Mouse (Mus musculus): Measurements from ENCODE around the gene Prrc2c. TPM values are rescaled to one million over a fixed set of nuclear protein-coding genes. Genes with fewer than 3 reads are reported as not detected.
"Not testable (repeated sequence)": the region's sequence is repeated elsewhere in the genome, so short reads cannot be mapped to it uniquely, and the experiment has no call there.

The Prrc2c gene
- 100 to 1,000 TPM; 113 to 126 TPM for total RNA-seq (2021)

GRCm38 (mm10) chr1:162740401-162740835 is at the start of gene Prrc2c:
TSS of gene Prrc2c (minus strand) at chr1:162740556.
- DNase-seq = peak; percentile 99 to 100
- intact Hi-C loops (cut with DNase I) = no loop called here

- intact Hi-C loops (cut with DNase I) = no loop called here
Observed at GRCm38 (mm10) chr1:162785222-162785621, 44.9 kb upstream of the Prrc2c start.

DNA sequence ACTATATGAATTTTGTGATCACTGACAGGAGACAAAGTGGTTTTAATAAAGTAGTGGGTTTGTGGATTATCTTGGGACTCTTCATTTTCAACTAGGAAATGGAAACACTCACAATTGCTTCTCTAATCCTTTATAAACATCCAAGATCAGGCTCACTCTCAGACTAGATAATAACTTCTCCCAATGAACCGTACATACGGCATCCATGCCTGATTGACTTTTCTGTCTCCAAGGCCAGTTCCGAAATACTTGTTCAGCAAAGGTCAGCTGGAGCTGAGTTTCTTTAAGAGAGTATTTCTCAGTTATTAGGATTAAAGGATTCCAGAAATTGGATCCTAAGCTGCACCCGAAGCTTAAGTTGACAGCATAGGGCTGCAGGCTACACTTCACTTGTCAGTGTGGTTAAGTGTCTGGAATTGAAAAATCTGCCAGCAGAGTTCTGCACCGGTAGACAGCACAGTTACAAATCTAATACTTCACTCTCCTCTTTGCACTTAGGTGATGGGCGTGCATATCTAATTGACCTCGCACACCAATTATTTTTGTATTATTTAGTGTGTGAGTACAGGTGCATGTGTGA is 43.4 kb upstream of the Prrc2c start:
- DNase-seq = no peak
- intact Hi-C loops (cut with DNase I) = no loop called here

More at GRCm38 (mm10) chr1:162785222-162785621, 44.9 kb upstream of the Prrc2c start:
- DNase-seq = no peak

DNA sequence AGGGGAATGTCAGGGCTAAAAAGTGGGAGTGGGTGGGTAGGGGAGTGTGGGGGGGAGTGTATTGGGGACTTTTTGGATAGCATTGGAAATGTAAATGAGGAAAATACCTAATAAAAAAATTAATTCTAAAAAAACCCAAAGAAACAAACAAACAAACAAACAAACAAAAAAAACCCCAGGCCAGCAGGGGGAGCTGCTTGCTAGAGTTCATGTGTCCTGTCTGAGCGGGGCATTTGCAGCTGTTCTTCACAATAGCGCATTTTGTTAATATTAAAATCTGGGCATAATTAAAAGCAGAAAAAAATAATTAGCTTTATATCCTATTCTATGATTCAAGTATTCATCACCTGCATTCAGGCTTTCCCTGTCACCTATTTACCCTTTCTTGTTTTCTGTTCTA is 40.7 kb upstream of the Prrc2c start:
- intact Hi-C loops (cut with DNase I); DNase-seq: not testable (repeated sequence)

DNA sequence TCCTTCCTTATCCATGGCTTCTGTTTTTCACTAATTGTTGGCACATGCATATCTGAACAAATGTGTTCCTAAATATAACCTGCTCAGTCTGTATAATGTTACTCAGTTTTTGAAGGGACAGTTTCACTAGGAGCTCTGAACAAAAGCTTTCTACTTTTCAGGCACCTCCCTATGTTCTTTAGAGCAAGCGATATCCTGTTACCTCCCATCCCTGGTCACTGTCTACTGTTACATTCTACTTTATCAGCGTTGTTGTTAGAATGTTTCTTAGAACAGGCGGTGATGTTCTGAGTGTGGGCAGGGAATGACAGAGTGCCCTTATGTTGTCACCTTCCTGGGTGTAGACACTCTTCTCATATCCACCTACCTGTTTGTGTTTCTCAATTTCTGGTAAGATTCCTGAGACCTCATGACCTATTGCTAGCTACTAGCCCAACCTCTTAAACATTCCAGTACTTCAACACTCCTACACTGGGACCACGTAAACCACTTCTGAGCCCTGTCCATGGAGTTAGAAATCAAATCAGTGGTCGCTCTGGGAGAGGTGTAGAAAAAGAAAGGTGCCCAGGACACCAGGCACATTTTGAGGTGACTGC is 37.7 kb upstream of the Prrc2c start:
- no peak for DNase-seq
- intact Hi-C loops (cut with DNase I) = no loop called here

DNA sequence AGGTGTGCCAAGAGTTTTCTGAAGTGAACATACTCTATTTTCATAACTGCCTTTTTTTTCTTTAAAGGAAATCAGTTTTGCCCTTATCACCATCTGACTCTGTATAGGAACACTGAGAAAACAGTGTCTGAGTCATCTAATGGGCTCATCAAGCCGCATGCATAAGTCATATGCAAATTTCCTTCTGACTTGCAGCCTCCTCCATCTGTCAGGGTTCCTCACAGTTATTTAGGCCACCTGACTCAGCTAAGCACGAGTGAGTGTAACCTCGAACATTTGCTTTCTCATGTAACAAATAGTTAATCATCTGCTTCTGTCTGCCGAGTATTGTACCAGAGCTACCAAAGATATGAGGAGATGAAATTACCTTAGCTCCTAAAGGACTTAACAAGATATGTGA is 33.3 kb upstream of the Prrc2c start:
- no peak for DNase-seq
- intact Hi-C loops (cut with DNase I) = no loop called here

GRCm38 (mm10) chr1:162771617-162772360 is 31.4 kb upstream of the Prrc2c start:
- no peak for DNase-seq
- intact Hi-C loops (cut with DNase I) = no loop called here

GRCm38 (mm10) chr1:162752009-162752408 is 11.7 kb upstream of the Prrc2c start:
- DNase-seq = no peak
- intact Hi-C loops (cut with DNase I) = no loop called here

GRCm38 (mm10) chr1:162749607-162750006 is 9.3 kb upstream of the Prrc2c start:
- no peak for DNase-seq
- intact Hi-C loops (cut with DNase I) = no loop called here

DNA sequence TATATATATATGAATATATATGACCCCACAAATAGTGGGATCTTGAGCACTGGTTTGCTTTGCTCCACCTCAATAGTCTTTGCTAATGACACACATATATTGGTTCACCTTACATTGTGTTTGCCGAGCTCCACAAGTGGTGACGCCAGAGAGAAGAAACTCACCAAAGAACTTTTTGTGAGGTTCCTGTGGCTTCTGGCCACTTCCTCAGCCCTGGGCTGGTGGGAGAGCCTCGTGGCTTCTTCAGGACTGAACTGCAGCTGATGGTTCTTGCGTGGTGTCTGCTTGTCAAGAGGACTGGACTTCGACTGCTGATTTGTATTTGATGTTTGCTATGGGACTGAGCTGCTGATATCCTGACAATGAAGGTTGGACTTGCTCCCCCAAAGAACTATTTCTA is 8.4 kb upstream of the Prrc2c start:
- no peak for DNase-seq
- intact Hi-C loops (cut with DNase I) = no loop called here

- intact Hi-C loops (cut with DNase I) = no loop called here
- no peak for DNase-seq
Observed at GRCm38 (mm10) chr1:162739831-162740394, 443 bp downstream of the Prrc2c start.

DNA sequence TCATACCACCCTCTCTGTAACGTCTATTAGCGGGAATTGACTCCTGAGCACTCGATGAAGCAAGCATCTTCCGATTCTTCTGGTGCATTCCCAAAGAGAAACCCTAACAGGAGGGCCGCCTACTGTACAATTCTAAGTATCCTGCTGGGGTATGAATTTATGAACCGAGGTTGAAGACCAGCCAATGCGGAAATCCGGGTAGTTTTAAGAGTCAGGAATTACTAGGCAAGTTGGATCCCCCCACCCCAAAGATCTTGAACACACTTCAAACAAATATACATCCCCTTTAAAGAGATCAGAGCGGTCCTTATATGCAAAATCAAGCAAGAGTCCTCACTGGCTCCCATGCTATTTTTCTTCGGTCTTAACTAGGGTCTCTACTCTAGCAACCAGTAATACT is 950 bp downstream of the Prrc2c start:
- intact Hi-C loops (cut with DNase I) = no loop called here
- peak; percentile 63 to 72 for DNase-seq

DNA sequence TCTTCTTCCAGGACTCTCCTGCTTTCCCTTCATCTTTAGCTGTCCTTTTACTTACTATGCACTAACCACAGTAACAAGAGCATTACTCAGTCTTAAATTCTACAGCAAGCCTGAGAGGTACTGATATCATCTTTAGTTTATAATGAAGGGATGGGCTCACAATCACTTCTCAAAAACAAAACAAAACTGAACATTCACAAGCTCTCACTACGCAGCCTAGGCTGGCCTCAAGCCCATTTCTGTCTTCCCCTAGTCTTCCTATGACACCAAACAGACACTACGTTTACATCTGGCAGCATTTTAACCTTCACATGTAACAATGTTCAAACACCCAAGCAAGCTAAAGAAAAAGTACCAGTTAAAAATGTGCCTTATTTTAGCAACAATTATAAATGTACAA is 1.9 kb downstream of the Prrc2c start:
- DNase-seq = no peak
- intact Hi-C loops (cut with DNase I) = no loop called here

GRCm38 (mm10) chr1:162735084-162735483 is 5.3 kb downstream of the Prrc2c start:
- intact Hi-C loops (cut with DNase I) = no loop called here
- DNase-seq = no peak

DNA sequence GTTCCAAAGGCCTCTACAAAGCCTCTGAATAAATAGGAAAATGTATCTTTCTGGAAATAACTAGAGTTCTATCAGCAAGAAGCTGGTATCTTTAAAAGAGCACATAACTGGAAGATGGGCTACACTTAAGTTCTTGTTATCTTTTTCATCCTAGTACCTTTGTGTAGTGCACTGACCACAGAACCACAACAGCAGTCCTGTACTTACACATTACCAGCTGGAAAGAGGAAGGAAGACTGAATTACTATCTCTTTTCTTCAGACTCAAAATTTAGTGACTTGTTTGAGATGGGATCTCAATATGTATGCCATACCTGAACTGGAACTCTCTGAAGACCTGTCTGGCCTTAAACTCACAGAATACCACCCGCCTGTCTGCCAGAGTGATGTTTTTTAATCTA is 6.1 kb downstream of the Prrc2c start:
- DNase-seq = no peak
- intact Hi-C loops (cut with DNase I) = no loop called here

GRCm38 (mm10) chr1:162732041-162732440 is 8.3 kb downstream of the Prrc2c start:
- intact Hi-C loops (cut with DNase I) = no loop called here
- no peak for DNase-seq

GRCm38 (mm10) chr1:162729436-162729835 is 10.9 kb downstream of the Prrc2c start:
- no peak for DNase-seq
- intact Hi-C loops (cut with DNase I) = no loop called here

DNA sequence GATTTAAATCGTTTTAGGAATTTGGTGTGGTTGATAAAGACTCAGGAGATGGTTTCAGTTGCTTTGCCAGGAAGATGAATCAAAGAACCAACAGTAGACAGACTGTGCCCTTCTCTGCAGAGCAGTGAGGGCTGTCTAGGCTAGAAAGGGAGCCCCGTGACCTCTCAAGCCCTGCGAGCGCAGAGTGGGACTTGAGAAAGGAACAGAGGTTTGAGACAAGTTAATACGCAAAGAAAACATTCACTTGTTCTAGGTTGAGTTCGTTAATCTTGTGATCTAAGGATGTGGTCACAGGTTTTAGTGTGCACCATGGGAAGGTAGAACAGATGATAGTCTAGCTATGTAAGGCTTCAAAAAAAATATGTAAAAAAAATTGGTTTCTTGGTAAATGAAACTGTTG is 12.4 kb downstream of the Prrc2c start:
- no peak for DNase-seq
- intact Hi-C loops (cut with DNase I) = no loop called here

DNA sequence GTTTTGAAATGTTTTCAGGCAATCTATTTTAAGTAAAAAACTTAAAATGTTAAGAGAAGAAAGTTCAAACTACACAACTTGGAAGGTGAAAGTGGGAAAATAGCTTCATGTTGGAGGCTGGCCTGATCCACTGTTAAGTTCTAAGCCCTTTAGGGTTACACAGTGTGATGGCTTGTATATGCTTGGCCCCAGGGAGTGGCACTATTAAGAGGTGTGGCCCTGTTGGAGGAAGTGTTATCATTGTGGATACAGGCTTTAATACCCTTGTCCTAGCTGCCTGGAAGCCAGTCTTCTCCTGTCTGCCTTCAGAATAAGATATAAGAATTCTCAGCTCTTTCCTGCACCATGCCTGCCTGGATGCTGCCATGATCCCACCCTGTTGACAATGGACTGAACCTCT is 16.7 kb downstream of the Prrc2c start:
- DNase-seq = no peak
- intact Hi-C loops (cut with DNase I) = no loop called here

GRCm38 (mm10) chr1:162720645-162721044 is 19.7 kb downstream of the Prrc2c start:
- intact Hi-C loops (cut with DNase I) = no loop called here
- DNase-seq = no peak

DNA sequence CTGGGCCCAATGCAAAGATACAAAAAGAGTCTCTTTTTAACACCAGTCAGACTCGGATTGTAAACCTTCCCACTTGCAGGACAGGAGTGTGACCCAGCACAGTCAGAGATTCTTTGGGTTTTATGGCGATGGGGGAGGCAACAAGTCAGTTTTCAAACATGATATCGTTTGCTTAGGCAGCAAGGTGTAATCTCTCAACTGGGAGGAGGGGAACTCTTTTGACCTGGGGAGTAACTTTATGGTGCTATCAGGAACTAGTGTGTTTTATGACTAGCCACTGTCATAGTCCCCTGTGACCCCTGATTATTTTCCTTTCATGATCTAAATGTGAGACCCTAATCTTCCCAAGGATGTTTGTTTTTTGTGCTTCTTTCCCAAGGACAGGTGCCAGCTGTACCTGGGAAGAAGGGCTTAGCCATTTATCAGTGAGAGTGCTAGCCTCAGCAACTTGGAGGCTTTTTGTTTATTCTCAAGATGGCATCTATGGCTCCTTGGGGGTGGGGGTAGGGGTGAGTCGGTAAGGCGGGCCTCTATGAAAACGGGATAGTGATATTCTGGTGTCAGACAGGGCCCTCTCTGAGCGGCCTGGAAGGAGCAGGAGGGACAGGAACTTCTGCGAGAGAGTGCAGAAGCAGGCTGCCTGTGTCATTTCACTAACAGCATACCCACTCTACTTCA is 39.8 kb downstream of the Prrc2c start:
- intact Hi-C loops (cut with DNase I) = no loop called here

More for the DNA sequence above, 39.8 kb downstream of the Prrc2c start:
- no peak for DNase-seq

All from heart, postnatal 10 days (tissue).